Mouse (Mus musculus): ENCODE results near the gene Sowahb. TPM values are rescaled to one million over a fixed set of nuclear protein-coding genes. Genes with fewer than 3 reads are reported as not detected.

Gene Sowahb
- total RNA-seq (2021): 10 to 100 TPM; 24.2 to 26.4 TPM
- long read RNA-seq, experiment 1, transcript Sowahb-201 (1 exons, 3,900 nt): major isoform, 31 of 32 reads
- long read RNA-seq, experiment 1, partial matches to known transcripts: 0 of 32 reads
- long read RNA-seq, experiment 1, other reads (novel, unspliced or antisense): 1 of 32 reads
- long read RNA-seq, experiment 2, transcript Sowahb-201 (1 exons, 3,900 nt): major isoform, 32 of 32 reads
- long read RNA-seq, experiment 2, partial matches to known transcripts: 0 of 32 reads
- long read RNA-seq, experiment 2, other reads (novel, unspliced or antisense): 0 of 32 reads

DNA sequence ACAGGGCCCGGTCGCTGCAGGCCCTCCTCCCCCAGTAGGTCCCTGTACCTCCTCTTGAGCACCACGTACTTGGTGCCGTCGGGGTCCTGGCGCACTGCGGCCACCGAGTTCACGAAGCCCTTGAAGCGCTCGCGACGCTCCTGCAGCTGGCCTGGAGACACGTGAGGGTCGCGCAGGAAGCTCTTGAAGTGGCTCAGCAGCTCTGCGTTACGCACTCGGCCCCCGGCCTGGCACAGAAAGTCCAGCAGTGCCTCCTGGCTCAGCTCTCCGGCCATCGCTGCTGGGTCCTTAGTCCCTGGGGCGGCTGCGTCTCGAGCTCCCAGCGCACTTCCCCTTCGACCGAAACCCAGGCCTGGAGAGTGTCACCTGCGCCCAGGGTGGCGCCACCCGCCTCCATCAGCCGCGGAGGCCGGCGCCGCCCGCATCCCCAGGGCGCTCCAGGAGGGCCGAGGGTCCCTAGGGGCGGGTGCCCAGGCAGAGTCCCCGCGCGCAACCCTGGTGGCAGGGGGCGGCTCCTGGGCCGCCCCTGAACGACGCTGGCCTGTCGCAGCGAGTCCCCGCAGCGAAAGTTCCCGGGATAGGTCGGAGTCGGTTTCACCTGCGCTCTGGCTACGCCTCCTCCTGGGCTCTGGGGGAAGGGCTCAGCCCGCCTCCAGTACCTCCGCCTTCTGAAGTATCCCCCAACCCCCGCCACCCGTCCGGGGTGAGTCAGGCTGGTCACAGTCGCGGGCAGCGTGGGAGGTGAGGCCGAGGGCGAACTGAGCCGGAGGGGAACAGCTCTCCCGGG lies at the start of gene Sowahb:
Gene Sowahb (minus strand): TSS at position 439 of the 787 bp plus-strand sequence.
- Histone ChIP-seq H3K4me3 (peak within 1 kb of the TSS; percentile 69), H3K27ac (peak within 1 kb of the TSS; percentile 92)
- DNase-seq (ENCODE audit: extremely low spot score in 1 of 2, low spot score in 2 of 2): peak; percentile 61 to 69
- TF ChIP-seq CTCF (IDR thresholded peaks at IDR 0.05): no peak; the same call in none of the 2 replicates
- intact Hi-C loops (cut with DNase I): loop anchor here (2.0 to 5.0 kb wide), 3 partner anchors 44 to 118 kb away; no protein-coding TSS in a partner anchor

GRCm38 (mm10) chr5:93093638-93094527 lies 49.1 kb upstream of the Sowahb start:
- DNase-seq (ENCODE audit: extremely low spot score in 1 of 2, low spot score in 2 of 2): peak; percentile 53 to 55
- TF ChIP-seq CTCF (IDR thresholded peaks at IDR 0.05): no peak
- H3K27ac ChIP-seq: peak overlapping the region; percentile 98
- intact Hi-C loops (cut with DNase I): loop anchor here (2.0 to 5.0 kb wide), 4 partner anchors 33 to 173 kb away; partner anchors contain the start of gene Ccng2
- peak overlapping the region; percentile 87 for H3K4me3 ChIP-seq

- peak; percentile 95 to 96 for DNase-seq (ENCODE audit: extremely low spot score in 1 of 2, low spot score in 2 of 2)
- intact Hi-C loops (cut with DNase I): loop anchor here (2.0 to 5.0 kb wide), 4 partner anchors 34 to 174 kb away; partner anchors contain the start of gene Ccng2
- no peak for TF ChIP-seq CTCF (IDR thresholded peaks at IDR 0.05)
- Histone ChIP-seq H3K4me3 (peak within 1 kb of the TSS; percentile 87), H3K27ac (peak within 1 kb of the TSS; percentile 98)
Measured at GRCm38 (mm10) chr5:93092857-93093622, 48.2 kb upstream of the Sowahb start, which contains the start of gene Sept11. Gene Sept11 (plus strand): TSS chr5:93093437.

DNA sequence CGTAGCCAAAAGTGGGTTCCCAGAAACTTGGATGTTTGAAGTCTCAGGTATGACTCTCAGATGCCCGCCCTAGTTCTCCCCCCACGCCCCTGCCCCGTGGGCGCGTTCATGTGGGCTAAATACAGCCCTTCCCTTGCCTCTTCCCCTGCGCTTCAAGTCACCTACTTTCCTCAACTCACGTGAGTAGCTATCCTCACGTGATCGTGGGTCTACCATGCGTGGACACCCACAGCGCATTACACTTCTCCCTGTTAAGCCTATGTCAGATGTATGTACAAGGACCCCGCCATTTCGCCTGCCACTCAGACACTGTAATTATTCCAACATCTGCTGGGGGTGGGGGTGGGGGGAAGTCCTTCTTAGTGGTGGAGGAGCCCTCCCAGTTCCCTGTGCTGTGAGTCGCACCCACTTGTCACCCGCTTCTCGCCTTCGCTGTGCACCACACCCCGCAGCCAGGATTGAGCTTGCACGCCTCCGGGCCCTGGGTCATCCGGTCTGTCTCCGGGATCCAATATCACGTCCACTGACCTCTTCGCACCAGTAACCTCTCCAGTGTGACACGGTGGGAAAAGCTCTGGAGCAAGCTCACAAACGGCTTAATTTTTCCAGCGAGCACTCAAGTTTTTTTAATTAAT lies 47.4 kb upstream of the Sowahb start:
- peak overlapping the region; percentile 87 for H3K4me3 ChIP-seq
- peak overlapping the region; percentile 98 for H3K27ac ChIP-seq
- intact Hi-C loops (cut with DNase I): loop anchor here (2.0 to 5.0 kb wide), 4 partner anchors 35 to 175 kb away; partner anchors contain the start of gene Ccng2
- DNase-seq (ENCODE audit: extremely low spot score in 1 of 2, low spot score in 2 of 2): peak; percentile 43 to 51
- no peak for TF ChIP-seq CTCF (IDR thresholded peaks at IDR 0.05)

GRCm38 (mm10) chr5:93091266-93091665 lies 46.4 kb upstream of the Sowahb start:
- no peak overlapping the region for H3K4me3 ChIP-seq
- no peak for DNase-seq (ENCODE audit: extremely low spot score in 1 of 2, low spot score in 2 of 2)
- TF ChIP-seq CTCF (IDR thresholded peaks at IDR 0.05): no peak
- no peak overlapping the region for H3K27ac ChIP-seq
- intact Hi-C loops (cut with DNase I): loop anchor here (5.0 kb wide), 1 partner anchor 36 kb away; no protein-coding TSS in a partner anchor

DNA sequence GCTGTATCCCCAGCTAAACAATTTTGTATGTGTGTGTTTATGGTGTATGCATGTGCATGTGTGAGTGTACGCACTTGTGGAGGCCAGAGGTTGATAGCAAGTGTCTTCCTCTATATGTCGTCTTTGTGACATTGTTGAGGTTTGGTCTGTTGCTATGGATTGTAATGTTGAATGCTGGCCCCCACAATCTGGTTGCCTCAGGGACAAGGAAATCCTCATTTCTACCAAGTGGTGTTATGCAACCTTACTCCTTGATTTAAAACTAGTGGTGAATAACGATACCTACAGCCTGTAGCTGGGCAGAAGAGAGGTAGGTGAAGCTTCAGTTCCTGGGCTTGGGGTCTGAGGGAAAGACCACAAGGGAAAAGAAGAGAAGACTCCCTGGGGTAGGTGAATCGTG lies 41.1 kb upstream of the Sowahb start:
- Histone ChIP-seq H3K27ac (no peak overlapping the region), H3K4me3 (no peak overlapping the region)
- intact Hi-C loops (cut with DNase I): loop anchor here (2.0 kb wide), 1 partner anchor 181 kb away; the partner anchor contains the start of gene Ccng2
- no peak; the same call in 1 of the 2 replicates for TF ChIP-seq CTCF (IDR thresholded peaks at IDR 0.05)
- no peak for DNase-seq (ENCODE audit: extremely low spot score in 1 of 2, low spot score in 2 of 2)

DNA sequence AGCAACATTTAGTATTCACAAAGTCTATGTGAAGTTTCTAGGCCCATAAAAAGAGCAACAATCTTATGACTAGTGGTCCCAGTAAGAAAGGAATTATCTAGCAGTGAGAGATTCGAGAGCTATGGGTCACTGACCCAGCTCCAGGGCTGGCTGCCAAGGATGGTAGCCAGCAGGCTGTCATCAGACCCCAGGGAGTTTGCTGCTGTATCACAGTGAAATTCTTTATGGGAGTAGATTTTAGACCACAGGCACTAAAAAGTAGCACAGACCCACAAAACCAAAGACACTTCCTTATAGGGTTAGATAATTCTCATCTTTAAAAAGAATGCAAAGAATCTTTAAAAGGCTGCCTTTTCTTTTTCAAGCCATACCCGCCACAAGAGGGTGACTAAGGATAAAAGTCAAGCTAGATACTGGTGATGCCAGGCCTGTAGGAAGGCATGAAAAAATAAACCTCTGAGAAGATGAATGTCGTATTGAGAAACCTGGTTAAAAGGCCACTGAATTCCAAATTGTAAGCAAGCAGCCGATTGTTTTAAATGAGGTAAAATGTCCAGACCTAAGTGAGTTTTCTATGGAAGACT lies 40.3 kb upstream of the Sowahb start:
- peak; percentile 40 for TF ChIP-seq CTCF (IDR thresholded peaks at IDR 0.05)
- H3K4me3 ChIP-seq: no peak overlapping the region
- no peak for DNase-seq (ENCODE audit: extremely low spot score in 1 of 2, low spot score in 2 of 2)
- H3K27ac ChIP-seq: no peak overlapping the region
- intact Hi-C loops (cut with DNase I): loop anchor here (2.0 kb wide), 1 partner anchor 182 kb away; the partner anchor contains the start of gene Ccng2

- intact Hi-C loops (cut with DNase I): no loop called here
- Histone ChIP-seq H3K27ac (no peak overlapping the region), H3K4me3 (no peak overlapping the region)
- no peak for DNase-seq (ENCODE audit: extremely low spot score in 1 of 2, low spot score in 2 of 2)
- no peak for TF ChIP-seq CTCF (IDR thresholded peaks at IDR 0.05)
Measured at GRCm38 (mm10) chr5:93079596-93079995, 34.8 kb upstream of the Sowahb start.

DNA sequence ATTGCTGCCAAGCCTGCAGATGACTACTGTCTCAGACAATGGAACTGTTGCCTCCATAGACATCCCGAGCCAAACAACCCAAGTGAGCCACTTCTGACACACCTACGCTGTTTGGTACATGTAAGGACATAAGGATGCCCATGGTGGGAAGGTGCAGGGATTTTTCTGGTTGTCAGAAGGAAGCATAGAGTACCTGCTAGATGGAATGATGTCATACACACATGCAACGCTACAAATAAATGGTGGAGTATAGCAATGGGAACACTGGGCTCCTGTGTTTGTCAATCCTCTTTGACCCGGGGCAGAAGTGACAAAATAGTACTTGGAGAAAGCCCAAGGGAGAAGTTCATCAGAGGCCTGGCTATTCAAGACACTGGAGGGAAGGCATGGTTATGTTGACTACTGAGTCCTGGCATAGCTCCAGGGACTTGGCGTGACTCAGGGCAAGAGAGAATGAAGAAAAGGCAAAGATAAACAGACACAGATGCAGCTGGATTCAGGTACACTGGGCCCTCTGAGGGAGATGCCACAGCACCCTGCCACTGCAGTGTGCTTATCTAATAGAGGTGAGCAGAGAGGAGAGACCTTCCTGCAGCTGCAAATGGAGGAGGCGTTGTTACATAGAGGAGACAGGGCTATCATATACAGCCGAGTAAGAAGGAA lies 33.0 kb upstream of the Sowahb start:
- TF ChIP-seq CTCF (IDR thresholded peaks at IDR 0.05): no peak
- DNase-seq (ENCODE audit: extremely low spot score in 1 of 2, low spot score in 2 of 2): no peak
- intact Hi-C loops (cut with DNase I): no loop called here
- H3K4me3 ChIP-seq: no peak overlapping the region
- no peak overlapping the region for H3K27ac ChIP-seq

Measured in left cerebral cortex, adult 2 months (tissue).